Mouse (Mus musculus) neural tube, embryonic 11.5 days (tissue): Measurements from ENCODE around the gene Wfikkn2. TPM values are rescaled to one million over a fixed set of nuclear protein-coding genes. Genes with fewer than 3 reads are reported as not detected.

Source experiments
- ATAC-seq: fragments of 200-750 bp; cut with Nextera tagmentation; 2 replicates; pipeline ENCODE4 v1.8.0; 2017; ENCODE audit warnings: moderate number of reproducible peaks, mild to moderate bottlenecking, moderate TSS enrichment, moderate library complexity; ENCODE audit not compliant: insufficient read depth, low FRiP score, low TSS enrichment
- DNase-seq: peaks from one replicate; pipeline ENCODE4 v3.0.0-alpha.2; 2015; ENCODE audit warnings: low spot score
- H3K27ac ChIP-seq: fragments of 300-500 bp; sonication (generic); 2 replicates; pipeline ENCODE4 v1.5.1; 2014; ENCODE audit warnings: low read depth, mild to moderate bottlenecking, low read length
- H3K27me3 ChIP-seq: fragments of 300-500 bp; sonication (generic); 2 replicates; pipeline ENCODE4 v1.6.1; 2014; ENCODE audit warnings: mild to moderate bottlenecking, low read length, mixed read lengths; ENCODE audit not compliant: control insufficient read depth, insufficient read depth
- H3K36me3 ChIP-seq: fragments of 300-500 bp; sonication (generic); 2 replicates; pipeline ENCODE4 v1.6.1; 2014; ENCODE audit warnings: mild to moderate bottlenecking, low read length, moderate library complexity, mixed read lengths; ENCODE audit not compliant: control insufficient read depth, insufficient read depth
- H3K4me1 ChIP-seq: fragments of 300-500 bp; sonication (generic); 2 replicates; pipeline ENCODE4 v1.6.1; 2014; ENCODE audit warnings: low read length, mixed read lengths; ENCODE audit not compliant: control insufficient read depth, insufficient read depth
- H3K4me2 ChIP-seq: fragments of 300-500 bp; sonication (generic); 2 replicates; pipeline ENCODE4 v1.6.1; 2014; ENCODE audit warnings: low read depth, mild to moderate bottlenecking, moderate library complexity
- H3K4me3 ChIP-seq: fragments of 300-500 bp; sonication (generic); 2 replicates; pipeline ENCODE4 v1.5.1; 2014; ENCODE audit warnings: low read depth, low read length
- H3K9ac ChIP-seq: fragments of 300-500 bp; sonication (generic); 2 replicates; pipeline ENCODE4 v1.6.1; 2014; ENCODE audit warnings: mild to moderate bottlenecking, low read length
- H3K9me3 ChIP-seq: fragments of 300-500 bp; sonication (generic); 2 replicates; pipeline ENCODE4 v1.6.1; 2016; ENCODE audit warnings: low read length; ENCODE audit not compliant: control insufficient read depth
- WGBS: fragments of 180-500 bp; shearing (Covaris S2); extraction: QIAGEN DNeasy Blood & Tissue Kit; methylation state at CpG from one replicate; pipeline ENCODE4 v1.1.7; 2014; 5-methylcytosine and 5-hydroxymethylcytosine counted together
- polyA plus RNA-seq: library from polyadenylated mRNA; unstranded; fragments of >200 nt; fragmentation: Nextera tagmentation; extraction: Ambion mirVana; gene quantifications from 2 replicates; pipeline ENCODE4 v1.2.1, GENCODE M21; 2014

Gene Wfikkn2
- polyA plus RNA-seq, 1 experiment from 2014 or later = 1.2 TPM

DNA sequence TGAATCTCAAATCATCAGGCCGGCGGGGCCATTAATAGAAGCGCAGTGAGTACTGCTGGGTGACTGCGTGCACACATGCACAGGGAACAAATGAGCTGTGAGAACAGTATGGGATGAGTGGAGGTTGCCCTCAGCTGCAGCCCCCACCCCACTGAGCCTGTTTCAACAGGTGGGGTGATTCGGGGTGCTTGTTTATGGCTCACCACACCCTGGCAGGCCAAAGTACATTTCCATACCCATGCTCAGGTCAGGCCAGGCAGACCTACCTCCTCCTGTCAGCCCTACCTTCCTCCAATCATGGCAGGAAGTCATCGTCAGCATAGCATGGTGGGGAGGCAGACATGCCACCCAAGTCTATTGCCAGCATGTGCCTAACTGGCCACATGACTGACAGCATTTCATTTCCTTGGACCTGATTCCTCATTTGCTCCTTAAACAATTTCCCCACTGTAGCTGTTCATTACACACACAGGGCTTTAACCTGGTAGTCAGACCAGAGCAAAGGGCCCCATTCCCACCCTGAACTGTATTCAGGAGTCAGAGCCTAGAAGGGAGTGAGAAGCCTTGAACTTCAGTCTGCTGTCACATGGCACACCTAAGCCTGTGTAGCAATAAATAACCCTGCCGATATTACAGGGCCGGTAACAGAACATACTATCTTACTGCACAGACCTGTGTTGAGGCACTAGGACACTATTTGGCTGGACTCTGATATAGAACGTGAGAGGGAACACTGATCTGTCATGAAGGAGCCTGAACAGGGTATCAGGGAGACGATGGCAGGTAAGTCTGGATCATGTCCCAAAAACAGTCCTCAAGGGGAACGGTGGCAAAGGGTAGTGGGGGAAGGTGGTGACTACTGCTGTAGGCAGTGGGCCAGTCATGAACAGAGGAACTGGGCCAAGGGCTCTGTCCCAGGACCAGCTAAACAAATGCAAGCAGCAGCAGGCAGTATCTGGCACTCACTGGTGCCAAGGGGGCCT is 35.7 kb upstream of the Wfikkn2 start, which contains the start of gene Gm21885:
Gene Gm21885 (plus strand): TSS at position 675 of the 983 bp plus-strand sequence.
- DNase-seq = no peak
- no peak within 1 kb of the TSS for H3K27ac ChIP-seq

DNA sequence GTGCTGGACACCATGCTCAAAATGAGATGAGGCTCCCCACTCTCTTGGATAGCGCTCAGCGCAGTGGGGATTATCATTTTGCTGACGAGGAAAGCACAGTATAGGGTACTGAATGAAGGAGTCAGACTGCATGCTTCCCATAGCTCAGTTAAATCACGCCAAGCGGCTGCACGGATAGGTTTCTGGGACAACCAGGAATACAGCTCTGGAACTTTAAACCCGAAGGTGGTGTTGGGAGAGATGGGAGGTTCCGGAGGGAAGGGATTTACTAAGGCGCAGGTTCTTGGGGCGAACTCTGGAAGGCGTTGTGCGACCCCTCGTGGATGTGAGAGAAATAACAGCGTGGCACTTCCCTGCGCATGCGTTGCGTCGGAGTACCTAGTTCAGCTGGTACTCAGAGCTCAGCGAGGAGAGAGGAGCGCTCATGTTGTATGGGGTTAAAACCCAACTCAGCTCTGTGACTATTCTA is 31.1 kb upstream of the Wfikkn2 start:
- Histone ChIP-seq H3K27me3 (no peaks in the 10 kb centered on the region), H3K9ac (peak overlapping the region; percentile 37), H3K4me2 (peak overlapping the region; percentile 33), H3K4me1 (peaks cover 3% of the 10 kb centered on the region), H3K36me3 (no peaks in the 10 kb centered on the region), H3K4me3 (peak overlapping the region; percentile 8; the same call in 1 of the 2 replicates), H3K9me3 (no peaks in the 10 kb centered on the region), H3K27ac (no peak overlapping the region)
- WGBS = 8% methylated on average over 20 of the region's 20 CpGs
- peak; percentile 77 for ATAC-seq
- peak; percentile 89 for DNase-seq

More for the DNA sequence above, 35.7 kb upstream of the Wfikkn2 start, which contains the start of gene Gm21885:
- Histone ChIP-seq H3K4me1 (peaks cover 3% of the 10 kb centered on the region), H3K36me3 (no peaks in the 10 kb centered on the region), H3K4me2 (no peak within 1 kb of the TSS), H3K27me3 (no peaks in the 10 kb centered on the region), H3K4me3 (no peak within 1 kb of the TSS), H3K9me3 (no peaks in the 10 kb centered on the region), H3K9ac (no peak within 1 kb of the TSS)
- WGBS = 89% methylated on average over 11 of the region's 11 CpGs
- no peak for ATAC-seq

DNA sequence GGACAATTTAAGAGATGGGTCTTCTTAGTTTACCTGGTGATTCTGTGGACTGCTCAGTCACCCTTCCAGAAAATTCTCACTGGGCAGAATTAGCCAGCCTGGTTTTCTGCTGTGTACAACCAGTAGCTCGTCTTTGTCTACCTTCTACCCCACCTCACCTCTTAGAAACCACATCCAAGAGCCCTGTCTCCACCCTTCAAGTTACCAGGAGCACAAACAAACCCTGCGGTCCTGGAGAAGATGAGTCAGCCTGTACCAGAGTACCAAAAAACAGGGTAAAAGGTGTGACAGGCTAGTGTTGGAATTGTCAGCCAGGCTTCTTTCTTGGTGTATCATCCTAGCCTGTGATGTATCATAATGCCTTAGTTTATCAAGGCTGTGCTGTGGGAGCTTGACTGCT is 29.9 kb upstream of the Wfikkn2 start:
- H3K4me1 ChIP-seq = peaks cover 3% of the 10 kb centered on the region
- no peaks in the 10 kb centered on the region for H3K36me3 ChIP-seq
- H3K9me3 ChIP-seq = no peaks in the 10 kb centered on the region
- H3K27me3 ChIP-seq = no peaks in the 10 kb centered on the region
- 83% methylated on average over 2 of the region's 2 CpGs for WGBS
- no peak for DNase-seq
- no peak overlapping the region for H3K4me2 ChIP-seq
- no peak for ATAC-seq
- H3K9ac ChIP-seq = no peak overlapping the region
- no peak overlapping the region for H3K27ac ChIP-seq
- no peak overlapping the region for H3K4me3 ChIP-seq

- Histone ChIP-seq H3K4me1 (peaks cover 3% of the 10 kb centered on the region), H3K9me3 (no peaks in the 10 kb centered on the region), H3K4me3 (no peak overlapping the region), H3K9ac (no peak overlapping the region), H3K4me2 (no peak overlapping the region), H3K27me3 (no peaks in the 10 kb centered on the region), H3K36me3 (no peaks in the 10 kb centered on the region), H3K27ac (no peak overlapping the region)
- WGBS = 80% methylated on average over 7 of the region's 7 CpGs
- no peak for DNase-seq
- ATAC-seq = no peak
Measured at GRCm38 (mm10) chr11:94275226-94275625, 29.4 kb upstream of the Wfikkn2 start.

DNA sequence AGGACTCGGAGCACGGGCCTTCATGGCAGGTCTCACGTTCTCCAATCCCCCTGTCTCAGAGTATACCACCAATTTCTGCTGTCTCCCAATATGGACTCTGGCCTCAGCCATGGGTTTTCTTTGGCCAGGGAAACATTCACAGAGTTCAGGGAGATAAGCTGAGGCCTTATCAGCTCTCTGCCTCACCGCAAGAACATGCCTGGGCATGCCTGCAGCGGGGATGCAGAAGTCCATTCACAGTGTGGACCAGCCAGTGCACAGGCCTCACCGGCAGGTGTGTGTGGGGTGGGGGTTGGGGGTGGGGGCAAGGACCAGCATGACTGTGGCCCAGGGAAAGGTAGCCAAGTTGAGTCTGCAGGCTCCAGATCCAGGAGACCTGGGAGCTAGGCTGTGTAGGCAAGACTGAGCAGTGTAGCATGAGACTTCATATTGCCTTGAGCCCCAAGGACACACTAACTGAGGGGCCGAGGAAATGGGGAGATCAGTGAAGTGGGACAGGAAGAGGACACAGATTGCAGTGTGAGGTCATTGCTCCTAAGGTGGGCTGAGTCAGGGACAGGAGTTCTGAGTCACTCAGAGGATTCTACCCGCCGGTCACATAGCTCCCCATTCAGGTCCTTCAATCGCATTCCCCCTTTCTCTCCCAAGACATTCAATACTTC is 28.5 kb upstream of the Wfikkn2 start:
- H3K4me1 ChIP-seq = peaks cover 3% of the 10 kb centered on the region
- no peaks in the 10 kb centered on the region for H3K9me3 ChIP-seq
- 90% methylated on average over 10 of the region's 10 CpGs for WGBS
- H3K9ac ChIP-seq = no peak overlapping the region
- no peaks in the 10 kb centered on the region for H3K27me3 ChIP-seq
- ATAC-seq = no peak
- H3K36me3 ChIP-seq = no peaks in the 10 kb centered on the region
- no peak overlapping the region for H3K27ac ChIP-seq
- H3K4me2 ChIP-seq = no peak overlapping the region
- no peak for DNase-seq
- no peak overlapping the region for H3K4me3 ChIP-seq

- peaks cover 3% of the 10 kb centered on the region for H3K4me1 ChIP-seq
- H3K9me3 ChIP-seq = no peaks in the 10 kb centered on the region
- no peak overlapping the region for H3K4me2 ChIP-seq
- no peak overlapping the region for H3K27ac ChIP-seq
- no peaks in the 10 kb centered on the region for H3K27me3 ChIP-seq
- no peak overlapping the region for H3K9ac ChIP-seq
- no peaks in the 10 kb centered on the region for H3K36me3 ChIP-seq
- ATAC-seq (no peak), DNase-seq (no peak)
- no peak overlapping the region for H3K4me3 ChIP-seq
- 89% methylated on average over 21 of the region's 21 CpGs for WGBS
Measured at GRCm38 (mm10) chr11:94272960-94273927, 27.4 kb upstream of the Wfikkn2 start.

DNA sequence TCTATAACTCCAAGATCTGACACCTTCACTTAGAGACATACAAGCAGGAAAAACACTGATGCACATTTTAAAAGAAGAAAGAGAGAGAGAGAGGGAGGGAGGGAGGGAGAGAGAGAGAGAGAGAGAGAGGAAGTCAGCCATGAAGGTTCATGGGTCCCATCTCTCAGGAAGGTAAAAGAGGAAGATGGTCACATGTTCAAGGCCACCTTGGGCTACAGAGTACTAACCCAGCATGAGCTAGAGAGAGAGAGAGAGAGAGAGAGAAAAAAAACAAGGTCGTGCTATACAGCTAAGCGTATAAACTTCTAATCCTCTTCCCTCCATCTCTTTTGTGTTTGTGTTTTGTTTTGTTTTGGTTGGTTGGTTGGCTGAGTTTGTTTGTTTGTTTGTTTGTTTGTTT is 25.2 kb upstream of the Wfikkn2 start:
- no peak for ATAC-seq
- Histone ChIP-seq H3K9ac (no peak overlapping the region), H3K4me2 (no peak overlapping the region), H3K4me3 (no peak overlapping the region), H3K27me3 (no peaks in the 10 kb centered on the region), H3K9me3 (no peaks in the 10 kb centered on the region), H3K27ac (no peak overlapping the region), H3K36me3 (no peaks in the 10 kb centered on the region), H3K4me1 (no peaks in the 10 kb centered on the region)
- DNase-seq = no peak
- WGBS = 85% methylated on average over 2 of the region's 2 CpGs

GRCm38 (mm10) chr11:94269906-94270305 is 24.1 kb upstream of the Wfikkn2 start:
- Histone ChIP-seq H3K4me3 (no peak overlapping the region), H3K4me2 (no peak overlapping the region), H3K27ac (no peak overlapping the region), H3K4me1 (no peaks in the 10 kb centered on the region), H3K27me3 (no peaks in the 10 kb centered on the region), H3K9me3 (no peaks in the 10 kb centered on the region), H3K36me3 (no peaks in the 10 kb centered on the region), H3K9ac (no peak overlapping the region)
- 92% methylated on average over 7 of the region's 7 CpGs for WGBS
- no peak for DNase-seq
- ATAC-seq = no peak
